Mouse (Mus musculus) stomach, postnatal 0 days (tissue): ENCODE results near the gene Cuta. TPM values are rescaled to one million over a fixed set of nuclear protein-coding genes. Genes with fewer than 3 reads are reported as not detected.

Experiments
- ATAC-seq: fragments of 200-750 bp; cut with Nextera tagmentation; 2 replicates; pipeline ENCODE4 v1.8.0; 2017; ENCODE audit not compliant: low FRiP score, low TSS enrichment
- DNase-seq: peaks from one replicate; pipeline ENCODE4 v3.0.0-alpha.2; 2016; ENCODE audit warnings: low spot score
- H3K27ac ChIP-seq: fragments of 300-500 bp; sonication (generic); replicated peaks from 2 replicates; pipeline ENCODE4 v1.5.1; 2014; ENCODE audit warnings: mild to moderate bottlenecking, control low read depth
- H3K27me3 ChIP-seq: fragments of 300-500 bp; sonication (generic); 2 replicates; pipeline ENCODE4 v1.6.1; 2014; ENCODE audit warnings: low read length; ENCODE audit not compliant: control insufficient read depth, insufficient read depth
- H3K36me3 ChIP-seq: fragments of 300-500 bp; sonication (generic); 2 replicates; pipeline ENCODE4 v1.6.1; 2014; ENCODE audit warnings: low read length, mixed read lengths; ENCODE audit not compliant: control insufficient read depth, insufficient read depth
- H3K4me1 ChIP-seq: fragments of 300-500 bp; sonication (generic); replicated peaks from 2 replicates; pipeline ENCODE4 v1.6.1; 2014; ENCODE audit warnings: antibody characterized with exemption; ENCODE audit not compliant: control insufficient read depth, insufficient read depth
- H3K4me2 ChIP-seq: fragments of 300-500 bp; sonication (generic); replicated peaks from 2 replicates; pipeline ENCODE4 v1.6.1; 2014; ENCODE audit warnings: low read depth, mild to moderate bottlenecking, control low read depth, moderate library complexity
- H3K4me3 ChIP-seq: fragments of 300-500 bp; sonication (generic); 2 replicates; pipeline ENCODE4 v1.5.1; 2014; ENCODE audit warnings: low read depth, low read length, control low read depth
- H3K9ac ChIP-seq: fragments of 300-500 bp; sonication (generic); 2 replicates; pipeline ENCODE4 v1.6.1; 2014; ENCODE audit warnings: mild to moderate bottlenecking, low read length, control low read depth, mixed read lengths
- H3K9me3 ChIP-seq: fragments of 300-500 bp; sonication (generic); 2 replicates; pipeline ENCODE4 v1.6.1; 2016; ENCODE audit warnings: low read length; ENCODE audit not compliant: control insufficient read depth
- CTCF ChIP-seq: IDR thresholded peaks from 2 replicates; pipeline ENCODE4 v1.5.1; 2016; ENCODE audit warnings: antibody characterized with exemption, low read depth, mild to moderate bottlenecking, moderate library complexity
- EP300 ChIP-seq: optimal IDR thresholded peaks from 2 replicates; pipeline ENCODE3; 2016; ENCODE audit warnings: antibody characterized with exemption
- WGBS: fragments of 180-500 bp; shearing (Covaris S2); extraction: QIAGEN DNeasy Blood & Tissue Kit; methylation state at CpG from one replicate; pipeline ENCODE4 v1.1.7; 2014; 5-methylcytosine and 5-hydroxymethylcytosine counted together
- polyA plus RNA-seq: library from polyadenylated mRNA; unstranded; fragments of >200 nt; fragmentation: Nextera tagmentation; extraction: Ambion mirVana; gene quantifications from 2 replicates; pipeline ENCODE4 v1.2.1, GENCODE M21; 2015

Cuta gene
- polyA plus RNA-seq, 1 experiment from 2014 or later, result 157 TPM

DNA sequence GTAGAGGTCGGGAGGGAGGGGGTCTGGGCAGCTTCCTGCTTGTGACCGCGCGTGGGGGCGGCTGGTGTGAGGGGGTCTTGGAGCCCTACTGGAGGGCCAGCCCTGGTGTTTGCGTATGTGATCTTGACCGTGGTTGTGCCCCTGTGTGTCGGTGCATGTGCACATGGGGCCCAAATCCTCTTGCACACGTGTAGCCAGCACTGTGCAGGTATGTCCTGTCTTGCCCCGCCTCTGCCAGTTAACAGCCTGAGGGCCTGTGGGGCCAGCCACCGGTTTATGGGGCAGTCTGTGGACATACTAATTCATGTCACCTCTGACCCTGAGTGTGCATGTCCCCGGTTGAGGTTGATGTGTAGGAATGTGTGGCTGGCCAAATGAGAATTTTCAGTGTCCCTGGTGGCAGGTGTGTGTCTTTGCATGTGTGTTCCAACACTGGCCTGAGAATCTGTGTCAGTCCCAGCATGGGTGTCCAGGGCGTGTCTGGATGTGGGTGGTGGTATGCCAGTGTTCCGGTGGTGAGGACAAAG lies 9.7 kb upstream of the Cuta start:
- Histone ChIP-seq H3K9me3 (no peaks in the 10 kb centered on the region), H3K4me3 (peak overlapping the region; percentile 59), H3K36me3 (no peaks in the 10 kb centered on the region), H3K4me2 (peak overlapping the region; percentile 100), H3K4me1 (peaks cover 4% of the 10 kb centered on the region), H3K27me3 (no peaks in the 10 kb centered on the region), H3K9ac (peak overlapping the region; percentile 67; the same call in 1 of the 2 replicates), H3K27ac (no peak overlapping the region)
- TF ChIP-seq EP300 (no peak), CTCF (peak; percentile 56)
- ATAC-seq, result peak; percentile 21
- WGBS, result 13% methylated on average over 13 of the region's 14 CpGs
- DNase-seq, result no peak

DNA sequence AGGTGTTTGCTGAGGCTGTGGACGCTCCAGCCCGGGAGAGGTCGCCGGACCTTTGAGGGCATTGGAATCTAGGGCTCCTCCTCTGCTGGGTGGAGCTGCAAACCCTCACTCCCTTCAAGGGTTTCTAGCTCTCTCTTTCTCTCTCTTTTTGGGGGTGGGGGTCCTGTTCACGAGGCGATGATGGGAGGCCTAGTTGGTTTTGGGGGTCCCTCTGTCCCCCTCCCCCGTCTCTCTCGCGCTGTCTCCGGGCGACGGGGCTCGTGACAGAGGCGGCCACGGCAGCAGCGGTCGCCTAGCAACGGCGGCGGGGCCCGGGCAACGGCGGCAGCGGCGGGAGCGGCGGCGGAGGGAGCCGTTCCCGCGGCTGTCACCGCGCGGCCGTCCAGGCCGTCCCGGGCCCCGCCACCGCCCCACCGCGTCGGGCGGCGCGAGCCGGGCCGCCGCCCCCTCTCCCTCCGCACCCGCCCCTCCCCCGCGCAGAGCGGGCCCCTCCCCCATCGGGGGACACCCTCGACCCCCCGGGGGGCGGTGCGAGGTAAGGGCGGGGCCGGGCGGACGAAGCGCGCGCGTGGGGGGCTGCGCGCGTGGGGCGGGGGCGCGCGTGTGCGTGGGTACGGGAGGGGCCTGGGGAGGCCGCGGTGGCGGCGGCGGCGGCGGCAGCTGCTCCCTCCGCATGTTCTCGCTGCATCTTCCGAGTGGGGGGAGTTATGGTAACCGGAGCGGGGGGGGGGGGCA lies 9.1 kb upstream of the Cuta start:
- Histone ChIP-seq H3K4me1 (peaks cover 4% of the 10 kb centered on the region), H3K4me2 (peak overlapping the region; percentile 100), H3K27me3 (no peaks in the 10 kb centered on the region), H3K4me3 (peak overlapping the region; percentile 59), H3K27ac (0 out of 2 replicates have a peak overlapping the region, but pooled peaks have one; percentile 9), H3K9ac (peak overlapping the region; percentile 67), H3K36me3 (no peaks in the 10 kb centered on the region), H3K9me3 (no peaks in the 10 kb centered on the region)
- TF ChIP-seq CTCF (peak; percentile 22), EP300 (no peak)
- ATAC-seq (no peak), DNase-seq (peak; percentile 52)
- WGBS, result under 1% methylated on average over 39 of the region's 87 CpGs

GRCm38 (mm10) chr17:26947231-26948100 lies 8.1 kb upstream of the Cuta start:
- Histone ChIP-seq H3K27ac (no peak overlapping the region), H3K4me3 (no peak overlapping the region), H3K9me3 (no peaks in the 10 kb centered on the region), H3K4me2 (no peak overlapping the region), H3K9ac (no peak overlapping the region), H3K36me3 (no peaks in the 10 kb centered on the region), H3K27me3 (no peaks in the 10 kb centered on the region), H3K4me1 (peaks cover 4% of the 10 kb centered on the region; the same call in 1 of the 2 replicates)
- no peak for TF ChIP-seq EP300
- TF ChIP-seq CTCF, result no peak
- 72% methylated on average over 12 of the region's 12 CpGs for WGBS
- DNase-seq (no peak), ATAC-seq (no peak)

DNA sequence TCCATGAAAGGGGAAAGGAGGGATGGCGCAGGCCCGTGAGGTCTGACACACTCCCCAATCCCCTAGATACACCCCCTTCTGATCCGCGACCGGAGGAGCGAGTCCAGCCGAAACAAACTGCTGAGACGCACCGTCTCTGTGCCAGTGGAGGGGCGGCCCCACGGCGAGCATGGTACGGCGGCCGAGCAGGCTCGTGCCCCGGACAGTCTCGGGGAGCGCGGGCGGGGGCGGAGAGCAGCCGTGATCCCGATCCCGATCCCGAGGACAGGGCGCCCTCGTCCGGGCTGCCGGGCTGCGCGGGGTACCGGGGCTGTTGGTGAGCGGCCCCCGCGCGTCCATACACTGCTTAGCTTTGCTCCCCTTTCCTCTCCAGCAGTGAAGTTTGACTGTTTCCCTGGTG lies 7.2 kb upstream of the Cuta start:
- Histone ChIP-seq H3K4me1 (peaks cover 4% of the 10 kb centered on the region; the same call in 1 of the 2 replicates), H3K27me3 (no peaks in the 10 kb centered on the region), H3K4me2 (peak overlapping the region; percentile 73), H3K9me3 (no peaks in the 10 kb centered on the region), H3K36me3 (no peaks in the 10 kb centered on the region), H3K4me3 (peak overlapping the region; percentile 37), H3K27ac (peak overlapping the region; percentile 65), H3K9ac (peak overlapping the region; percentile 55)
- TF ChIP-seq CTCF (peak; percentile 56), EP300 (no peak)
- 5% methylated on average over 35 of the region's 37 CpGs for WGBS
- ATAC-seq (peak; percentile 66), DNase-seq (peak; percentile 78)

DNA sequence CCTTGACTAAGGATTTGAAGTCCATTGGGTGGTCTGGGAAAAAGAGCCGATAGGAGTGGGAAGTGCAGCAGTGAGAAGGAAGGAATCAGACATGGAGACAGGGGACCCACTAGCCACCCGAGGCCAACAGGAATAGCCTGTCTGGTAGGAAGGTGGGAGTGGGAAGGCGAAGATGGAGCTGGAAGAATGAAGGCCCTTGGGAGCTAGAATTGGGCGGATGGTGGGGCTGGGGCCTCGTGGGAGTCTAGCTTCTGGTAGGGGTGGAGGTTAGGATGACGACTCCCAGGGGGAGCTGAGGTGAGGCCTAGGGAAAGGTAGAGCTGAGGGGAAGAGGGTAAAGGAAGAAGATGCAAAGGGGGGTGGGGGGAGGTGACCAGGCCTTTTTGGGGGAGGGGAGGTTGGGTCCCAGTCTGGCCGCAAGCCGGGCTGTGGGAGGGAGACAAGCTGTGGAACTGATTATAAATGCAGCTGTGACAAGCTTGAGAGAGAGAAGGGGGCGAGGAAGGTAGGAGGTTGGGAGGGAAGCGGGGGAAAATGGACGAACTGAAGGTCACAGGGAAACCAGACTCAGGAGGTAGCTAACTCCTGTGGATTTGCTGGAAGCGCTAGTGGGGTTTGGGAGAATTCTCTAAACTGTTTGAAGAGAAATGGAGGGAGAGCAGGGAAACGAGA lies 6.6 kb upstream of the Cuta start:
- Histone ChIP-seq H3K27ac (peak overlapping the region; percentile 65; the same call in 1 of the 2 replicates), H3K36me3 (no peaks in the 10 kb centered on the region), H3K27me3 (no peaks in the 10 kb centered on the region), H3K9ac (peak overlapping the region; percentile 55), H3K4me3 (peak overlapping the region; percentile 37), H3K4me1 (peaks cover 2% of the 10 kb centered on the region; the same call in 1 of the 2 replicates), H3K4me2 (peak overlapping the region; percentile 73), H3K9me3 (no peaks in the 10 kb centered on the region)
- 35% methylated on average over 13 of the region's 13 CpGs for WGBS
- DNase-seq (no peak), ATAC-seq (no peak)
- TF ChIP-seq EP300 (no peak), CTCF (no peak)
